Mouse (Mus musculus) CD4-positive helper T cell, adult 2 months (primary cell): ENCODE data around the gene Atp6v1e1.
A peak's percentile ranks its signal among the peaks of the same experiment; 100 is the strongest.
"Not testable (repeated sequence)": the region's sequence is repeated elsewhere in the genome, so short reads cannot be mapped to it uniquely, and the experiment has no call there.

ENCODE experiments used
- DNase-seq: peaks from one replicate; pipeline ENCODE4 v3.0.0-alpha.2; 2012; ENCODE audit warnings: low read depth, missing footprints, low spot score

Gene Atp6v1e1

GRCm38 (mm10) chr6:120820941-120821340 is 1.7 kb downstream of the Atp6v1e1 start:
- no peak for DNase-seq

- DNase-seq, result no peak
These were observed 2.4 kb downstream of the Atp6v1e1 start for GRCm38 (mm10) chr6:120820144-120820543.

DNA sequence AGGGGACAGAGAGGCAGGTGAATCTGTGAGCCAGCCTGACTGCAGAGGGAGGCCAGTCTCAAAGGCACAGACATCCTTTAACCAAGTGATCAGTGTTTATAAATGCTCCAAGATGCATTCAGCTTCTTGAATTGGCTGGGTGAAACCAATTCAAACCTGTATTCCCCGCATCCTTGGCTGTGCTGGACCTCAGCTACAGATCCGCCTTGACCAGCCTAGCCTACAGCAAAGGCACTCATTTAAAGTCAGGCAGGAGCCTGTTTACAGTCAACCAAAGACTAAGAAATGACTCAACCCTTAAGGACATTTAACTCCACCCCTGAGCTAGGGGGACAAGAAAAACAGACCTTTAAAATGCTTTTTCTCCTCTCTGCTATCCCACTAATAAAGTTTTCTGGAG is 3.3 kb downstream of the Atp6v1e1 start:
- DNase-seq, result no peak

DNA sequence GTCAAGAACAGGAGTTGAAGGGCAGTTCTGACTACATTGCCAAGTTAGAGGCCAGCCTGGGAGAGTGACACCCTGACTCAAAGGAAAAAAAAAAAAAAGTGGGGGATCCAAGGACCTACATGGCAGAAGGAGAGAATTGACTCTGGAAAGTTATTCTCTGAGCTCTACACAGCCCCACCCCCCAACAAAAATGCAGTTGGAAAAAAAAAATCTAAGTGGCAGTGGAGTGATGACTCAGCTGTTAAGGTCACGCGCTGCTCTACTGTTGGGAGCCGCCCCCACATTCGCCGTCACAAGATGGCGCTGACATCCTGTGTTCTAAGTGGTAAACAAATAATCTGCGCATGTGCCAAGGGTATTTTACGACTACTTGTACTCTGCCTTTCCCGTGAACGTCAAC is 10.6 kb downstream of the Atp6v1e1 start:
- DNase-seq, result not testable (repeated sequence)

DNA sequence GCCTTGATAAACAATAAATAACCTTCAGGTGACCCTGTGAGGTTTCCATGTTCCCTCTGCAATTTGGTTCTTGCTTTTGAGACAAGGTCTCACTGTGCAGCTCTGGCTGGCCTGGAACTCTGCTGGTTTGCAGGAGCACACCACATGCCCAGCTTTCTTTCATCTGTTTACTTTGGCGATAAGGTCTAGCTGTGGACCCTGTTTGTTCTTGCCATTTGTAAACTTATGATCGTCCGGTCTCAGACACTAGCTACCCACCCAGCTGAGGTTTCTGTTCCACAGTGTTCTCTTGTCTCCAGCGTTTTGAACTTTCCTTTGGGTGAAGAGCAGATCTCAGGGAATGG is 14.9 kb downstream of the Atp6v1e1 start:
- no peak for DNase-seq

GRCm38 (mm10) chr6:120806999-120807737 is 15.4 kb downstream of the Atp6v1e1 start:
- no peak for DNase-seq

DNA sequence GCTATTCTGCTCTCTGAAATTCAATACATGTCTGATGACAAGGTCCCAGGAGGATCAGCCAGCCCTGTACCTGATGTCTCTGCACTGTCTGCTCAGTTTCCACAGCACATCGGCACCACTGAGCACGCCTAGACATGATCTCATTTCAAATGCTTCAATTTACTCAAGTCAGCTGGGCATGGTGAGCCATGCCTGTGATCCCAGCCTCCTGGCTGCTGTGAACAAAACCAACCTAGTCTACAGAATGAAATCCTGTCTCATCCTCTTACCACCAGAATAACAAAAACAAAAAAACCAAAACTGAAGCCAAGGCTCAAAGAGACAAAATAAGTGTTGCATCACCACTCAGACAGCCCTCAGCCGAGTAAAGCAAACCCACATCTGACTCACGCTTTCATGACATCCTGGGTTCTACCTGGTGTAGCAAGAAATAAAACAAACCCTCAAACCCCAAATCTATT is 23.0 kb downstream of the Atp6v1e1 start:
- DNase-seq, result peak; percentile 57

GRCm38 (mm10) chr6:120798905-120799304 is 23.7 kb downstream of the Atp6v1e1 start:
- DNase-seq, result peak; percentile 28

DNA sequence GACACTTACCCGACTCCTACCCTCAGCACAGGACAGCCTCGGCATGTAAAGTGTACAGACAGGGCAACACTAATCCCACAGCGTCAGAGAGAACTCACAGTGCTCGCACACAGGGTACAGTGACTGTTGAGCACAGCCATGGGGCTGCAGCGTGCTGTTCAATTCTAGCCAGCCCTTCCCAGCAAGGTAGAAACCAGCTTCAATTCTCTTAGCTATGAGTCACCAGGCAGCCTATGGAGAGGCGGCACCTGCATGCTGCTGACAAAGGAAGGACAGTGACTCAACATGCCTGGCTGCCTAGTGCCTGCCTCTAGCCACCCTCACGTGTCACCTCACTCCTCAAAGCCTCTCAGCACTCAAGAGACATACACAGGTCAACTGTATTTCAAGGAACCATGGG is 24.6 kb downstream of the Atp6v1e1 start:
- DNase-seq, result no peak

DNA sequence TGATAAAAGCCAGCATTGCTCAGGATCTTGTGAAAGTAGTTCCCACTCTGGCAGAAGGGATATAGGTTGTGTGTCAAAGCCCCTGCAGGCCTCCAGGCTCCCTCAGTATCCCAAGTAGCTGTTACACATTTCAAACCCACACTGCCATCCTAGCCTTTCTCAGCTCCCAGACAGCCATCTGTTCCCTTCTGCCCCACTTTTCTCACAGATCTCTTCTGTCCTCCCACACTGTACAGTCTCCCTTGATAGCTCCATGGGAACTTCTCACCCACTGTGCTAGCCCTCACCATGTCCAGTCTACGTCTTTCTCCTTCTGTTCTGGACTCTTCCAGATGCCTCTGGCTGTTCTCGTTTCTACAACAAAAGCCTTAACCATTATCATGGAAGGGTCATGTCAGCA is 26.5 kb downstream of the Atp6v1e1 start:
- no peak for DNase-seq

GRCm38 (mm10) chr6:120795422-120796086 is 27.0 kb downstream of the Atp6v1e1 start:
- DNase-seq, result no peak

- no peak for DNase-seq
These were observed 29.6 kb downstream of the Atp6v1e1 start for GRCm38 (mm10) chr6:120792947-120793346.

- DNase-seq, result no peak
These were observed 31.9 kb downstream of the Atp6v1e1 start for GRCm38 (mm10) chr6:120790717-120791116.

- no peak for DNase-seq
These were observed 32.4 kb downstream of the Atp6v1e1 start for GRCm38 (mm10) chr6:120790153-120790552.

GRCm38 (mm10) chr6:120788904-120789303 is 33.7 kb downstream of the Atp6v1e1 start:
- DNase-seq, result peak; percentile 62

DNA sequence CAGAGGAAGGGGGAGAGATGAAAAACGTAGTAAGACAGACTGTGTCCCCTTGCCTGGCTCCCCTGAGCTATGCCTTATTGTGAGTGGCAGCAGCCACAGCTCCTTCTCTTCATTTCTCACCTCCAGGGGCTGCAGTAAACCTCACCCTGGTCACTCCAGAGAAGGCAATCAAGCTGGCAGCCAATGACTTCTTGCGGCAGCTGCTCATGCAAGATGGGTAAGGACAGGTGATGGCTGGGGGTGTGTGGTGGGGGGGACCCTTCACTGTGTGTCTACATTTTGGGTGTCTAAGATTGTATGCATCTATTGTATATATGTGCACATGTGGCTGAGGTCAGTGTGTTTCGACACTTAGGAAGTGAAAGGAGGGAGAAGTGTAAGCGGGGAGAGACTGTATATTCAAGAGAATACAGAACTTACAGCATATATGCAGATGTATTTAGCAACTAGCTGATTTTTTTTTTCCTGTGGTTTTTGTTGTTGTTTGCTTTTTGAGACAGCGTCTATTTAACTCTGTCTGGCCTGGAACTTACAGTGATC is 34.5 kb downstream of the Atp6v1e1 start:
- no peak for DNase-seq

DNA sequence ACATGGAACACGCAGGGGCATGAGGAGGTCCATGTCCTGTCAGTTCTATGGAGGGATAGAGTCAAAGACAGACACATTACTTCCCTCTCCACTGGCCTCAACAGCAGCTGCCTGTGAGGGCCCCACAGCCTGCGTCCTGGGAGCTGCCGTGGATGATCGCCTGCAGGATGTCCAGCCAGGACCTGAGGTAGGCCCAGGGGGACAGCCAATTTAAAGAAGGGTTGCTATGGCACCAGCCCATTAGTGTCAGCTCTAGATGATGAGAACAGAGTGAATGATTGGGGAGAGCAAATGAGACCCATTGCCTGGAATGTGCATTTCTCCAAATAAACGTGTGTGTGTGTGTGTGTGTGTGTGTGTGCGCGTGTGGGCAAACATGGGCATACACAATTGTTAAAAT is 38.2 kb downstream of the Atp6v1e1 start:
- no peak for DNase-seq

GRCm38 (mm10) chr6:120782948-120783347 is 39.6 kb downstream of the Atp6v1e1 start:
- DNase-seq, result no peak

DNA sequence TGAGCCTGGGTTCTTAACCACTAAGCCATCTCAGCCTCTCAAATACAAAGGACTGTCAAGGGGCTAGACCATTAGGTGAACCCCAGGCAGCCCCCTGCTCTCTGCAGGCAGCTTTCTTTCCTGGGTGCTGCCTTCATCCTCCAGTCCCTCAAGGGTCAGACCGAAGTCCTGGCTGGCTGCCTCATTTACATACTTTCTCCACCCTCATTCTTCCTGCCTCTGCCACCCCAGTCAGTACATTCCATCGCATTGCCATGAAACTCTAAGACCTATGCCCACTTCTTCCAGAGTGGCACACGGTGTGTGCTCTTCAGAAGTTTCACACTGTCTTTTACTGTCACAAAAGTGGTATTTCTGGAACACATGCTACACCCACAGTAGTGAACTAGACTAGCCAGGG is 44.4 kb downstream of the Atp6v1e1 start:
- DNase-seq, result no peak

- DNase-seq, result no peak
These were observed 45.1 kb downstream of the Atp6v1e1 start for GRCm38 (mm10) chr6:120777533-120777932.

DNA sequence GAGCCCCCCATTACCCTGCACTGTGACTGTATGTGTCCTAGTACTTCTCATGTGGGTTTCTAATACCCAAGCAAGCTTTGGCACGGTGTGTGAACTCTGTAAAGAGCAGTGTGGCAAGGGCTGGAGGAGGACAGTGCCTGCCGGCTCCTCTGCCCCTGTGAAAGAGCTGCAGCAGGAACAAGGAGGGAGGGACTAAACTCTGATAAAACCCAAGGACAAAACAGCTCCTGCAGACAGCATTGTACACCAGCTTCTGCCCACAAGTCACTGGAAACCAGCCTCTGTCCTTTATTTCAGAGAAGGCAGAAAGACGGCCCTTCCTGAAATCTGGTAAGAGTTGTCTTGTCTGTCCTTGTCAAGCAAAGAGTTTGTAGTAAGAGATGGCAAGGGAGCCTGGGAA is 46.3 kb downstream of the Atp6v1e1 start:
- no peak for DNase-seq

GRCm38 (mm10) chr6:120773763-120774162 is 48.8 kb downstream of the Atp6v1e1 start:
- DNase-seq, result no peak

- no peak for DNase-seq
These were observed 49.4 kb downstream of the Atp6v1e1 start, which contains the start of gene Slc25a18 for GRCm38 (mm10) chr6:120773149-120773628. Gene Slc25a18 (plus strand): TSS chr6:120773578.
